Mouse (Mus musculus) brain, embryonic 14.5 days (tissue): ENCODE data around the gene Styx.

Source experiments
- CTCF ChIP-seq: fragments of 200-500 bp; IDR thresholded peaks from 2 replicates; pipeline ENCODE4 v1.5.1; 2012; ENCODE audit warnings: inconsistent platforms, mild to moderate bottlenecking, moderate library complexity, borderline replicate concordance; ENCODE audit not compliant: insufficient read depth, insufficient read length; ENCODE audit errors: extremely low read depth
- POLR2A ChIP-seq: fragments of 200-500 bp; IDR thresholded peaks from 2 replicates; pipeline ENCODE4 v1.6.1; 2012; ENCODE audit warnings: mild to moderate bottlenecking, inconsistent platforms, borderline replicate concordance; ENCODE audit not compliant: poor library complexity, insufficient read depth, insufficient read length, severe bottlenecking; ENCODE audit errors: extremely low read depth

- TF ChIP-seq POLR2A (no peak), CTCF (no peak)
Observed at GRCm38 (mm10) chr14:45453538-45454233, 102.8 kb downstream of the Styx start.
